Mouse (Mus musculus): Measurements from ENCODE around the gene Ube2i. TPM values are rescaled to one million over a fixed set of nuclear protein-coding genes. Genes with fewer than 3 reads are reported as not detected.
"Not testable (repeated sequence)": the region's sequence is repeated elsewhere in the genome, so short reads cannot be mapped to it uniquely, and the experiment has no call there.

Ube2i gene
- total RNA-seq, 2 experiments from 2014 or later = 152 to 220 TPM

- ATAC-seq (replicated peaks; ENCODE audit: low FRiP score, poor library complexity, severe bottlenecking) = no peak
Observed at GRCm38 (mm10) chr17:25256140-25256754, 18.2 kb downstream of the Ube2i start, which contains the start of gene Baiap3. TSS of gene Baiap3 (minus strand) at chr17:25256364.

- ATAC-seq (replicated peaks; ENCODE audit: low FRiP score, poor library complexity, severe bottlenecking) = no peak
Observed at GRCm38 (mm10) chr17:25255110-25255509, 19.3 kb downstream of the Ube2i start.

- no peak for ATAC-seq (replicated peaks; ENCODE audit: low FRiP score, poor library complexity, severe bottlenecking)
Observed at GRCm38 (mm10) chr17:25253760-25254159, 20.7 kb downstream of the Ube2i start.

- ATAC-seq (replicated peaks; ENCODE audit: low FRiP score, poor library complexity, severe bottlenecking) = no peak
Observed at GRCm38 (mm10) chr17:25252643-25253042, 21.8 kb downstream of the Ube2i start.

- ATAC-seq (replicated peaks; ENCODE audit: low FRiP score, poor library complexity, severe bottlenecking) = no peak
Observed at GRCm38 (mm10) chr17:25250181-25250835, 24.1 kb downstream of the Ube2i start.

- ATAC-seq (replicated peaks; ENCODE audit: low FRiP score, poor library complexity, severe bottlenecking) = no peak
Observed at GRCm38 (mm10) chr17:25248033-25248750, 26.2 kb downstream of the Ube2i start.

- ATAC-seq (replicated peaks; ENCODE audit: low FRiP score, poor library complexity, severe bottlenecking) = no peak
Observed at GRCm38 (mm10) chr17:25244239-25244638, 30.2 kb downstream of the Ube2i start.

GRCm38 (mm10) chr17:25243131-25243780, 31.2 kb downstream of the Ube2i start:
- ATAC-seq (replicated peaks; ENCODE audit: low FRiP score, poor library complexity, severe bottlenecking) = no peak

GRCm38 (mm10) chr17:25239695-25240636, 34.5 kb downstream of the Ube2i start, which contains the start of the genes Gnptg and Tsr3:
TSS of gene Gnptg (minus strand) at chr17:25240124.
TSS of gene Tsr3 (plus strand) at chr17:25240170.
- peak; percentile 55 for ATAC-seq (replicated peaks; ENCODE audit: low FRiP score, poor library complexity, severe bottlenecking)

- ATAC-seq (replicated peaks; ENCODE audit: low FRiP score, poor library complexity, severe bottlenecking) = no peak
Observed at GRCm38 (mm10) chr17:25235635-25236034, 38.8 kb downstream of the Ube2i start.

- ATAC-seq (replicated peaks; ENCODE audit: low FRiP score, poor library complexity, severe bottlenecking) = not testable (repeated sequence)
Observed at GRCm38 (mm10) chr17:25231621-25232020, 42.8 kb downstream of the Ube2i start.

- no peak for ATAC-seq (replicated peaks; ENCODE audit: low FRiP score, poor library complexity, severe bottlenecking)
Observed at GRCm38 (mm10) chr17:25230700-25231099, 43.7 kb downstream of the Ube2i start.

- not testable (repeated sequence) for ATAC-seq (replicated peaks; ENCODE audit: low FRiP score, poor library complexity, severe bottlenecking)
Observed at GRCm38 (mm10) chr17:25230014-25230655, 44.3 kb downstream of the Ube2i start.

GRCm38 (mm10) chr17:25227991-25228390, 46.4 kb downstream of the Ube2i start:
- no peak for ATAC-seq (replicated peaks; ENCODE audit: low FRiP score, poor library complexity, severe bottlenecking)

- ATAC-seq (replicated peaks; ENCODE audit: low FRiP score, poor library complexity, severe bottlenecking) = peak; percentile 67
Observed at GRCm38 (mm10) chr17:25225659-25226058, 48.8 kb downstream of the Ube2i start.

- ATAC-seq (replicated peaks; ENCODE audit: low FRiP score, poor library complexity, severe bottlenecking) = no peak
Observed at GRCm38 (mm10) chr17:25224586-25225222, 49.7 kb downstream of the Ube2i start.

GRCm38 (mm10) chr17:25222951-25223601, 51.3 kb downstream of the Ube2i start:
- peak; percentile 58 for ATAC-seq (replicated peaks; ENCODE audit: low FRiP score, poor library complexity, severe bottlenecking)

GRCm38 (mm10) chr17:25222504-25222940, 51.9 kb downstream of the Ube2i start:
- ATAC-seq (replicated peaks; ENCODE audit: low FRiP score, poor library complexity, severe bottlenecking) = peak; percentile 59
